Mouse (Mus musculus) forebrain, embryonic 11.5 days (tissue): ENCODE measurements at regions not wholly inside any gene's neighbourhood (a gene's known extent, or its start where the extent isn't known, plus 50 kb on each side); places are given as distances from the start of the nearest gene placed in this dataset.

Source experiments
- ATAC-seq: fragments of 200-750 bp; cut with Nextera tagmentation; replicated peaks from 2 replicates; pipeline ENCODE4 v1.8.0; 2017; ENCODE audit warnings: moderate TSS enrichment; ENCODE audit not compliant: low FRiP score
- DNase-seq: peaks from one replicate; pipeline ENCODE4 v3.0.0-alpha.2; 2017; ENCODE audit warnings: low spot score
- H3K27ac ChIP-seq: fragments of 300-500 bp; sonication (generic); 2 replicates; pipeline ENCODE4 v1.5.1; 2014; ENCODE audit warnings: low read depth, low read length
- H3K27me3 ChIP-seq: fragments of 300-500 bp; sonication (generic); 2 replicates; pipeline ENCODE4 v1.6.1; 2014; ENCODE audit warnings: mild to moderate bottlenecking, low read length, mixed read lengths; ENCODE audit not compliant: control insufficient read depth, insufficient read depth
- H3K36me3 ChIP-seq: fragments of 300-500 bp; sonication (generic); 2 replicates; pipeline ENCODE4 v1.6.1; 2014; ENCODE audit warnings: mild to moderate bottlenecking, low read length, moderate library complexity, mixed read lengths; ENCODE audit not compliant: control insufficient read depth, insufficient read depth
- H3K4me1 ChIP-seq: fragments of 300-500 bp; sonication (generic); replicated peaks from 2 replicates; pipeline ENCODE4 v1.6.1; 2014; ENCODE audit warnings: low read length, mixed read lengths; ENCODE audit not compliant: control insufficient read depth, insufficient read depth
- H3K4me2 ChIP-seq: fragments of 300-500 bp; sonication (generic); 2 replicates; pipeline ENCODE4 v1.6.1; 2014; ENCODE audit warnings: low read depth, mild to moderate bottlenecking, low read length, moderate library complexity, mixed read lengths; ENCODE audit not compliant: severe bottlenecking
- H3K4me3 ChIP-seq: fragments of 300-500 bp; sonication (generic); 2 replicates; pipeline ENCODE4 v1.5.1; 2014; ENCODE audit warnings: low read depth, low read length
- H3K9ac ChIP-seq: fragments of 300-500 bp; sonication (generic); 2 replicates; pipeline ENCODE4 v1.6.1; 2014; ENCODE audit warnings: low read length
- H3K9me3 ChIP-seq: fragments of 300-500 bp; sonication (generic); 2 replicates; pipeline ENCODE4 v1.6.1; 2016; ENCODE audit warnings: low read length, mixed read lengths; ENCODE audit not compliant: control insufficient read depth
- WGBS: fragments of 180-500 bp; shearing (Covaris S2); extraction: QIAGEN DNeasy Blood & Tissue Kit; methylation state at CpG from one replicate; pipeline ENCODE4 v1.1.7; 2014; 5-methylcytosine and 5-hydroxymethylcytosine counted together

DNA sequence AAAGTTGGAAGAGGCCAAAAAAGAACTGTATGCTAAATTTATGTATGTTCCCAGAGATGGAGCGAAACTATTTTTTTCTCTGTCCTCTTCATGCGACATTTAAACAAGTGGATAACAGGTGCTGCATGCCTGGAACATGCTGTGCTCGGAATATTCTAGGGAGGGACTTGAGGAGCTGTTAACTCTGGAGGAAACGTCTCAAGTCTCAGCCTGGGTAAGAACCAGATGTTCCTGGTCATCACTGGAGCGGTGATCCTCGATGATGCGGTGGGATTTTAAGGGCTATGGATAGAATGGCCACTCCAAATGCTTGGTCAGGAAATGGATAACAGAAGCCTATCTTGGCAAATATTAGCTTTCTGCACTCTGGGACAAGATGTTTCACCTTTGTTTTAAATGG is 244.7 kb upstream of the Nrip1 start:
- ATAC-seq (no peak), DNase-seq (no peak)
- Histone ChIP-seq H3K4me1 (no peaks in the 10 kb centered on the region), H3K9ac (no peak overlapping the region), H3K36me3 (no peaks in the 10 kb centered on the region), H3K9me3 (no peaks in the 10 kb centered on the region), H3K27ac (no peak overlapping the region), H3K4me3 (no peak overlapping the region), H3K4me2 (no peak overlapping the region), H3K27me3 (no peaks in the 10 kb centered on the region)
- WGBS, result 87% methylated on average over 7 of the region's 7 CpGs

DNA sequence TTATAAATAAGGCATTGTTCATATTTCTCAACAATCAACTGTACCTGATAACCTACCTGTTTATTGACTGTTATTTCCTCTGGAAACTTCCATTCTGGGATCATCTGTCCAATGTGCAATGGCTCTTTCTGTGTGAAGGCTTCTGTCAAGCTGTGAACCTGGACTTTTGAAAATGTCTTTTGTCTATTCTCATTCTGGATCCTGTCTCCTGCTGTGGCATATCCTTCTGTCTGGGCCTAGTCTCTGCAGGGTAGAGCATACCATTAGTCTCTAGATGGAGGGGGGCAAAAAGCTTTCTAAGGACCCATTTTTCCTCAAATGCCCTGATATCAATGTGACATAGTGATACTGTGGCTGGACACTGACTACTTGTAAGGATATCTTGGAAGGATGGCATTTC is 237.4 kb upstream of the Nrip1 start:
- H3K4me1 ChIP-seq, result no peaks in the 10 kb centered on the region
- no peak overlapping the region for H3K27ac ChIP-seq
- no peak overlapping the region for H3K4me2 ChIP-seq
- no peaks in the 10 kb centered on the region for H3K9me3 ChIP-seq
- H3K36me3 ChIP-seq, result no peaks in the 10 kb centered on the region
- no peaks in the 10 kb centered on the region for H3K27me3 ChIP-seq
- no peak overlapping the region for H3K9ac ChIP-seq
- DNase-seq (no peak), ATAC-seq (no peak)
- no peak overlapping the region for H3K4me3 ChIP-seq

DNA sequence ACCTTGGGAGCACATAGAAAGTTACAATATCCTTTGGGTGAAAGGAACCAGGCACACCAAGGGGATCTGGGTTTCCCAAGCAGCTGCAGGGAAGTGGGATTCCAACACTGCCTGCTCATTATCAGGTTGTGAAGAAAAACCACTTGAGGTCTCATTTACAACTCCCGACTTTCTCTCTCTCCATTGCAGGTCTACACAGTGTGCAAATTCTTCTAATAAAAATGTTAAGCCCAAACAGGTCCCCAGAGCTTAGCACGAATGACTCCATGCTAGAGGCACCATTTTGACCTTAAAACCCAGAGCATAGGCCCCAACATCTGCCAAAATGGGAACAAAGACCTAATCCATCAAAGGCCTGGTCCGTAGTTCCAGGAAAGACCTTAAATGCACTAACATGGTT is 231.3 kb upstream of the Nrip1 start:
- DNase-seq (no peak), ATAC-seq (no peak)
- H3K9me3 ChIP-seq, result no peaks in the 10 kb centered on the region
- no peak overlapping the region for H3K4me2 ChIP-seq
- no peaks in the 10 kb centered on the region for H3K36me3 ChIP-seq
- WGBS, result 70% methylated on average over 3 of the region's 3 CpGs
- no peak overlapping the region for H3K4me3 ChIP-seq
- H3K27ac ChIP-seq, result no peak overlapping the region
- H3K9ac ChIP-seq, result no peak overlapping the region
- no peaks in the 10 kb centered on the region for H3K4me1 ChIP-seq
- no peaks in the 10 kb centered on the region for H3K27me3 ChIP-seq

DNA sequence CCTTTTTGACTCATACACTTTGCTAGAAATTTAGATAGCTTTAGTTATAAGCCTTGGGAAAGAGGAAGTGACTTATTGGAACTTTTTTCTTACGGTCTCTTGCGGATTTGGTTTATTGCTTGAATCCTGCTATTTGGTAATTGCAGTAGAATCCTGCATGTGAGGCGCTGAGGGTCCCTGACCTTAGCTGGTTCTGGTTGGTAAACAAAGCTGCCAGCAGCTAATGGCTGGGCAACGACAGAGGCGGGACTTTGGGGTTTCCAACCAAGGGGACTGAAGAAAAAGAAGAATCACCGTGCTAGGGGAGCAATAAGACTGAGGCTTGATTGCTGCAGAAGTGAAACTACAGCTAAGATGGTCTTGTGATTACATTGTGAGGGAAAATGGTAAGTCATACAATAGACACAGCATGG is 230.2 kb upstream of the Nrip1 start:
- Histone ChIP-seq H3K4me3 (no peak overlapping the region), H3K4me2 (no peak overlapping the region), H3K4me1 (no peaks in the 10 kb centered on the region), H3K27me3 (no peaks in the 10 kb centered on the region), H3K27ac (no peak overlapping the region), H3K9me3 (no peaks in the 10 kb centered on the region), H3K9ac (no peak overlapping the region), H3K36me3 (no peaks in the 10 kb centered on the region)
- WGBS, result 85% methylated on average over 6 of the region's 6 CpGs
- DNase-seq (no peak), ATAC-seq (no peak)

DNA sequence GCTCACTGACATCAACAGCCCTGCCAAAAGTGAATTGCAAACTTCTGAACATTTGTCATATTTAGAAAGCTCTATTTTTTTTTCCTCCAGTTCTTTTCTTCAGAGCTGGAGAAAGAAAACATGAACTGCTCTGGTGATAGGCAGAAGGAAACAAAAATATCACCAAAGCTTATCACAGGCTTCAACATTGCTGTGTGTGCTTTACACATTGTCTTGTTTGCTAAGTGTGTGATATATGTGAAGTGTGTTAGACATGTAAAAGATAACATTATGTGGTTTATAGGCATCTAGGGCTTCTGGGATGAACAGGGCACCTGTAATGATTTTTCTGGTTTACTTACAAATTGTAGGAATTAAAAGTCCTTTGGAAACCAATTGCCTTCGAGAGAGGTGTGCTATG is 229.8 kb upstream of the Nrip1 start:
- no peak overlapping the region for H3K27ac ChIP-seq
- WGBS, result 72% methylated on average over 1 of the region's 1 CpGs
- no peak for ATAC-seq
- H3K4me1 ChIP-seq, result no peaks in the 10 kb centered on the region
- H3K9me3 ChIP-seq, result no peaks in the 10 kb centered on the region
- no peak overlapping the region for H3K4me2 ChIP-seq
- no peak overlapping the region for H3K4me3 ChIP-seq
- no peak overlapping the region for H3K9ac ChIP-seq
- DNase-seq, result no peak
- no peaks in the 10 kb centered on the region for H3K36me3 ChIP-seq
- H3K27me3 ChIP-seq, result no peaks in the 10 kb centered on the region

DNA sequence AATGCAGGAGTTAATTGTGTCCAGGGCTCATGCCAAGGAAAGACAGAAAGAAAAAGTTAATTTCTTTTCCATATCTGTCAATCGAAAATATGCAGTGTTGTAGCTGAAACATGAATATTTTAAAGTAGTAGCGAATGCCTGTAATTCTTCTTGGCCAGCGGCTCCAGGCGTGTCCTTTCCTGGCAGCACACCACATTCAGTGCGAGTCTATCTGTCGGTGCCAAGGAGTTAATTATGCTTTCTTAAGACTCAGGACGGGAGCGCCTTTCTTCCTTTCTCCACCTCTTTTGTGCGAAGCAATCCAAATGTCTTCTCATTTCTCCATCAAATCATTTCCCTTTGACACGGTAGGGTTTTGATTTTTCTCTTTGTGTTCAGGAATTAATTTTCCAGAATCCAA is 226.5 kb upstream of the Nrip1 start:
- DNase-seq (no peak), ATAC-seq (no peak)
- Histone ChIP-seq H3K4me1 (no peaks in the 10 kb centered on the region), H3K9ac (no peak overlapping the region), H3K27me3 (no peaks in the 10 kb centered on the region), H3K4me2 (no peak overlapping the region), H3K4me3 (no peak overlapping the region), H3K9me3 (no peaks in the 10 kb centered on the region), H3K27ac (no peak overlapping the region), H3K36me3 (no peaks in the 10 kb centered on the region)
- 67% methylated on average over 10 of the region's 10 CpGs for WGBS

DNA sequence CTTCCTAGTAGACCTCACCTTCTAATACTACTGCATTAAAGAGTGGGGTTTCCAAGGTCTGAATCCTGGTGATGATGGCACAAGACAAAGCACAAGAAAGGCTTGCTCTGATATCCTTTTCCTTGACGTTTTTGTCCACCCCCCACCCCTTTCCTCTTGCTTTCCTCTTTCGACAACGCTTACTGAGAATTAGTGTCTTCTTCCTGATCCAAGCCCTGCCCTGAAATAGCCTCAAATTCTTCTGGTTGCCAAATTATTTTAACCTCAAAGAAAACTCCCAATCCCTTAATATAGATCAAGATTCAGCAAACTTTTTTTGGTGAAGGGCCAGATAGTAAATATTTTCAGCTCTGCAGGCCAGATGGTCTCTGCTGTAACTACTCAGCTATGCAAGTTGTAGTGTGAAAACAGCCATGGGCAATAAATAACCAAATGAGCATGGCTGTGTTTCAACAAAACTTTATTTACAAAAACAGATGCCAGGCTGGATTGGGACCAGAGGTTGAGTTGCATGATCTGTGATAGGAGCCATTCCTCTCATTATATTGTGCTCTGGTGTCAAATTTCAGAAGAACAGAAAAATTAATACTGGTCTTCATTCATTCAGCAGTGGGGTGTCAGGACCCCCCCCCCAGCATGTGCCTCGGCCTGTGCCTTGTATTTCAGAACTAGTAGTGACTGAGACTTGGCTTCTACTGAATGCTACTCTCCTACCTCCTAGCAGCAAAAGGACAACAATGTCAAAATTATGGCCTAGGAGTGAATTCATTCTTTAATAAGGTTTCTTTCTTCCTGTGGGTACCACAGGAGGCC is 218.5 kb upstream of the Nrip1 start:
- H3K4me1 ChIP-seq, result no peaks in the 10 kb centered on the region
- no peaks in the 10 kb centered on the region for H3K27me3 ChIP-seq
- H3K4me3 ChIP-seq, result no peak overlapping the region
- H3K36me3 ChIP-seq, result no peaks in the 10 kb centered on the region
- no peak overlapping the region for H3K9ac ChIP-seq
- 89% methylated on average over 4 of the region's 4 CpGs for WGBS
- DNase-seq (no peak), ATAC-seq (no peak)
- no peaks in the 10 kb centered on the region for H3K9me3 ChIP-seq
- no peak overlapping the region for H3K4me2 ChIP-seq
- no peak overlapping the region for H3K27ac ChIP-seq

DNA sequence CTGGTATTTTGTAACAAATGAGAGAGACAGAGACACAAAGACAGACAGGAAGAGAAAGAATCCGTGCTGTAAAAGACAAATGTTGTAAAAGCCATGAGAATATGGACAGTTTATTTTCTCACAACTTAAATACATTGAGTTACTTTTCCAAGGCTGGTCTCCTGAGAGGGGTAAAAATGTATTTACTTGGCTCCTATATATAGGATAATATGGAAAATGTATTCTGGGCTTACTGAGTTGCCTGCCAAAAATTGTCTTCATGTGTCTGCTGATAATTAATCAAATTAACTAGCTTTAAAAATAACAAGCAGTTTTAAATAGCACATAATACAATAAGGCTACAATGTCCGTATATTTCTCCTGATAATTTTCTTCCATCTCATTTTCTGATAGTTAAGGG is 216.2 kb upstream of the Nrip1 start:
- H3K36me3 ChIP-seq, result no peaks in the 10 kb centered on the region
- H3K27me3 ChIP-seq, result no peaks in the 10 kb centered on the region
- no peaks in the 10 kb centered on the region for H3K4me1 ChIP-seq
- 85% methylated on average over 2 of the region's 2 CpGs for WGBS
- no peak for DNase-seq
- no peak overlapping the region for H3K4me2 ChIP-seq
- H3K9me3 ChIP-seq, result no peaks in the 10 kb centered on the region
- H3K9ac ChIP-seq, result no peak overlapping the region
- H3K27ac ChIP-seq, result no peak overlapping the region
- no peak overlapping the region for H3K4me3 ChIP-seq
- no peak for ATAC-seq

DNA sequence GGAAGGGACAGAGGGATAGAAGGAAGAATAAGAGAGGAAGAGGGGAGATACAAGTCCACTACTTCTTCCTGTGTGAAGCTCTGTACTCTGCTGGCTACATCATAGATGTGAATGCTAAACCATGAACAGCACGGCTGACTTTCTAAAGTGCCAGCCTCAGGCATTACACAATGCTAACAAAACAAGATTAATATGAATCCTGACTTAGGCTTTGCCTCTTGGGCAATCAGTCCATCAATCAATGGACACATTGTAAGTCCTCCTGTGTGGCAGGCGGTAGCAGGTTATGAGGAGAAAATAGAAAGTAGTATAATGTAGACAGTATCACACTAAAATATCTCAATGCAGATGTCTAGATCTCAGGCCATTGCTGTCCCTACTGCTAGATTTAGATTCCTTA is 203.6 kb upstream of the Nrip1 start:
- DNase-seq, result no peak
- H3K4me2 ChIP-seq, result no peak overlapping the region
- no peaks in the 10 kb centered on the region for H3K36me3 ChIP-seq
- H3K9me3 ChIP-seq, result no peaks in the 10 kb centered on the region
- H3K4me3 ChIP-seq, result no peak overlapping the region
- no peaks in the 10 kb centered on the region for H3K4me1 ChIP-seq
- H3K27me3 ChIP-seq, result no peaks in the 10 kb centered on the region
- no peak for ATAC-seq
- WGBS, result 88% methylated on average over 2 of the region's 2 CpGs
- H3K27ac ChIP-seq, result no peak overlapping the region
- H3K9ac ChIP-seq, result no peak overlapping the region
